Comparison of ENCODE assay signal across 18 mouse cellular contexts in genomic region chr15:25268436-25268835, GRCm38 (mm10).
DNase-seq lines count a peak whose midpoint lies in the region; ATAC-seq lines count a peak whose summit lies in the region.
"Had no signal": no experiment of that assay in that cellular context is flagged by ENCODE, and none has a peak within 500 bp of the region (broad histone marks: within the 10 kb centered on the region; RNA-seq: fewer than 3 reads in every experiment).

No protein-coding gene starts in this region.

- no peak overlapping the region for H3K4me2 ChIP-seq in forebrain, embryonic 14.5 days (ENCODE audit: low read length)
- H3K4me2 ChIP-seq: forebrain, embryonic 12.5 days; limb, embryonic 13.5 days; liver, embryonic 13.5 days had no signal

- H3K27me3 ChIP-seq in forebrain, embryonic 14.5 days (replicated peaks; ENCODE audit: control insufficient read depth, insufficient read depth, low read length), result no peaks in the 10 kb centered on the region
- no peaks in the 10 kb centered on the region for H3K27me3 ChIP-seq in hindbrain, embryonic 10.5 days (ENCODE audit: insufficient read depth, poor library complexity, severe bottlenecking)
- H3K27me3 ChIP-seq: forebrain, embryonic 12.5 days; liver, embryonic 13.5 days had no signal

- DNase-seq in adrenal gland, postnatal 14 days, result peak; percentile 9
- DNase-seq in adrenal gland, adult 18-20 months (ENCODE audit: low spot score in 2 of 2), result no peak
- peak; percentile 63 for DNase-seq in 3T3-L1 (ENCODE audit: low read depth, low spot score)
- peak; percentile 18 for DNase-seq in NIH3T3 (ENCODE audit: low read depth)
- no peak for DNase-seq in MN1 (ENCODE audit: low spot score)
- DNase-seq in forebrain, embryonic 14.5 days (ENCODE audit: low spot score), result no peak
- no peak for DNase-seq in hindbrain, embryonic 10.5 days (ENCODE audit: low spot score)
- DNase-seq: cerebellum, adult 2 months; gastrocnemius, postnatal 14 days; kidney, adult 8-10 months; kidney, postnatal 36 days; liver, embryonic 13.5 days; right cerebral cortex, adult 18-20 months had no signal

- H3K9me3 ChIP-seq in forebrain, embryonic 14.5 days (replicated peaks; ENCODE audit: control insufficient read depth, low read length), result no peaks in the 10 kb centered on the region
- no peaks in the 10 kb centered on the region for H3K9me3 ChIP-seq in hindbrain, embryonic 10.5 days
- H3K9me3 ChIP-seq: forebrain, embryonic 12.5 days; limb, embryonic 13.5 days; liver, embryonic 13.5 days; midbrain, embryonic 10.5 days had no signal

- WGBS in forebrain, embryonic 14.5 days, result 82% methylated on average over 2 of the region's 2 CpGs
- WGBS in hindbrain, embryonic 10.5 days, result 67% methylated on average over 2 of the region's 2 CpGs

- H3K27ac ChIP-seq in forebrain, embryonic 14.5 days (ENCODE audit: low read depth, low read length), result no peak overlapping the region
- no peak overlapping the region for H3K27ac ChIP-seq in hindbrain, embryonic 10.5 days
- H3K27ac ChIP-seq: forebrain, embryonic 12.5 days; limb, embryonic 13.5 days; liver, embryonic 13.5 days had no signal

- H3K4me1 ChIP-seq in forebrain, embryonic 14.5 days (ENCODE audit: control insufficient read depth, insufficient read depth, low read length), result no peaks in the 10 kb centered on the region; the same call in 1 of the 2 replicates
- H3K4me1 ChIP-seq in hindbrain, embryonic 10.5 days (replicated peaks), result peaks cover 6% of the 10 kb centered on the region

- H3K36me3 ChIP-seq in forebrain, embryonic 14.5 days (ENCODE audit: control insufficient read depth, insufficient read depth, low read length), result no peaks in the 10 kb centered on the region
- no peaks in the 10 kb centered on the region for H3K36me3 ChIP-seq in hindbrain, embryonic 10.5 days
- H3K36me3 ChIP-seq: forebrain, embryonic 12.5 days; limb, embryonic 13.5 days; liver, embryonic 13.5 days; midbrain, embryonic 10.5 days had no signal

- no peak overlapping the region for H3K9ac ChIP-seq in forebrain, embryonic 14.5 days (ENCODE audit: low read length)
- H3K9ac ChIP-seq: forebrain, embryonic 12.5 days; limb, embryonic 13.5 days; liver, embryonic 13.5 days had no signal

- no peak overlapping the region for H3K4me3 ChIP-seq in forebrain, embryonic 14.5 days (ENCODE audit: low read depth, low read length)
- no peak overlapping the region for H3K4me3 ChIP-seq in hindbrain, embryonic 10.5 days
- H3K4me3 ChIP-seq: forebrain, embryonic 12.5 days; limb, embryonic 13.5 days; liver, embryonic 13.5 days; midbrain, embryonic 10.5 days had no signal

- ATAC-seq in megakaryocyte, adult 5-6 weeks (ENCODE audit: poor library complexity, severe bottlenecking), result peak; percentile 25; the same call in 1 of the 2 replicates
- ATAC-seq in forebrain, embryonic 14.5 days, result no peak
- ATAC-seq: inflammation-experienced regulatory T-cells, adult 6 months had no signal

Comparison
In these comparisons a context has a peak if more than half of its experiments do, and no peak if none do; other contexts are left out.
1. DNase-seq: peak in adrenal gland, postnatal 14 days (single experiment), 3T3-L1 (single experiment) and NIH3T3 (single experiment); none in adrenal gland, adult 18-20 months (0 of 2), MN1 (single experiment), forebrain, embryonic 14.5 days (single experiment) and hindbrain, embryonic 10.5 days (single experiment).